In genomic region chr1:121430938-121431928, GRCm38 (mm10) we compare ENCODE assay signal across 8 mouse cellular contexts. TPM values are rescaled to one million over a fixed set of nuclear protein-coding genes. Genes with fewer than 3 reads are reported as not detected.
DNase-seq lines count a peak whose midpoint lies in the region; ATAC-seq lines count a peak whose summit lies in the region.

TSS of gene Ccdc93 (plus strand) at chr1:121431049.

- under 1% methylated on average over 47 of the region's 47 CpGs for WGBS in hindbrain, embryonic 14.5 days

- DNase-seq in R1 (ENCODE audit: low read depth, low spot score): peak; percentile 94
- DNase-seq in cerebellum, postnatal 25 days: peak; percentile 99 to 100
- peak; percentile 98 to 100 for DNase-seq in frontal cortex, postnatal 25 days (ENCODE audit: low spot score in 2 of 2)
- DNase-seq in hindbrain, embryonic 14.5 days (ENCODE audit: low spot score): peak; percentile 98
- DNase-seq in layer of hippocampus, postnatal 36 days: peak; percentile 98 to 99
- peak; percentile 99 for DNase-seq in lung, postnatal 36 days
- peak; percentile 94 for DNase-seq in retina, postnatal 1 day
- DNase-seq in urinary bladder, adult 18-20 months (ENCODE audit: low spot score in 2 of 2): peak; percentile 99

- peak within 1 kb of the TSS; percentile 77 for H3K4me3 ChIP-seq in hindbrain, embryonic 14.5 days (replicated peaks; ENCODE audit: low read length)

- no peak within 1 kb of the TSS for H3K27ac ChIP-seq in hindbrain, embryonic 14.5 days

- peaks cover 9% of the 10 kb centered on the region for H3K36me3 ChIP-seq in hindbrain, embryonic 14.5 days (replicated peaks; ENCODE audit: control insufficient read depth, insufficient read depth)

- H3K9ac ChIP-seq in hindbrain, embryonic 14.5 days: peak within 1 kb of the TSS; percentile 88

- peak; percentile 93 for ATAC-seq in hindbrain, embryonic 14.5 days (ENCODE audit: low FRiP score)

- H3K4me2 ChIP-seq in hindbrain, embryonic 14.5 days (replicated peaks): peak within 1 kb of the TSS; percentile 96

- peaks cover 13% of the 10 kb centered on the region; the same call in 1 of the 2 replicates for H3K4me1 ChIP-seq in hindbrain, embryonic 14.5 days (replicated peaks; ENCODE audit: control insufficient read depth, insufficient read depth, low read length)

- no peaks in the 10 kb centered on the region for H3K9me3 ChIP-seq in hindbrain, embryonic 14.5 days (ENCODE audit: control insufficient read depth, low read length)

- H3K27me3 ChIP-seq in hindbrain, embryonic 14.5 days (ENCODE audit: control insufficient read depth, insufficient read depth, low read length): no peaks in the 10 kb centered on the region

RNA-seq across cellular contexts. Expression of gene Ccdc93, which starts in this region (rescaled TPM):
- polyA plus RNA-seq in hindbrain, embryonic 14.5 days (2014; fragmentation: Nextera tagmentation; extraction: Ambion mirVana): 10.3 and 10.6 TPM in 2 replicates
- 10 to 100 TPM; 32.7 to 35.9 TPM for total RNA-seq in layer of hippocampus, postnatal 36 days (2021)
